Mouse (Mus musculus): Measurements from ENCODE around the gene Ace2. TPM values are rescaled to one million over a fixed set of nuclear protein-coding genes. Genes with fewer than 3 reads are reported as not detected.

The Ace2 gene
- total RNA-seq (2021), result under 1 TPM; 0.38 to 0.79 TPM

DNA sequence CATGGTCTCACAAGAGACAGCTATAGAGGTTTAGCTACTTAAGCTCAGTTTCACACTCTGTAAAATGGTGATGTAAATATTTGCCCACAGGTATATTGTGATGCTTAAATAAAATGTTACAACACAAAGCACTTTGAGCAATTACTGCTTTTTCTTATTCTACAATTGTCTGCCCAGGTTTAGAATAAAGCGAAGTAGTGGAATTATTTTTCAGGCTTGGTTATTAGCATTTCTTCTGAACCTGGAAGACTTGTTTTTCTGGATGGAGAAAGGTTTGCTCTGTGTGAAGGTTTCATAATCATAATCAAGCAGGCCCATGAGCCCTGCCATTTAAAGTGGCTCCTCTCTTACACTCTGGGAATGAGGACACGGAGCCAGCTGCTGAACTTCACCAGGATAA is at the start of gene Ace2:
TSS of gene Ace2 (plus strand) at position 301 of the 400 bp plus-strand sequence.
- DNase-seq, result no peak

GRCm38 (mm10) chrX:164089916-164090315 is 49.2 kb upstream of the Ace2 start:
- no peak for DNase-seq

GRCm38 (mm10) chrX:164092300-164093169 is 46.6 kb upstream of the Ace2 start:
- DNase-seq, result no peak

DNA sequence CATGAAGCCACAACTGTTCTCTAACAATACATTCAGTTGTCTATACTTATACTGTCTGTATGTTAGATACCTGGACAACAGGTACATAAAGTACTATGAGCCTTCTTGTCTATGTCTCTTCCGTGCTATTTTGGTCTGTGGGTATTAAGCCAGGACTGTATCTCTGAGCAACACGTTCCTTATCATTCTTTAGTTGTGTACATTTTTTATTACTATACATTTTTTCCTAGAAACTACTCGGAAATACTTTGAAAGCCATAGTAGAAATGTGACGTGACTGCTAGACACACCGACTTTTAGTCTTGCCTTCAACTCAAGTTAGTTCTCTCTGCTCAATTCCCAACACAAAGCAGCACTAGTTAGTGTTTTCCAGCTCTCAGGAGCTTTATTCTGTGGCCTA is 45.7 kb upstream of the Ace2 start:
- no peak for DNase-seq

DNA sequence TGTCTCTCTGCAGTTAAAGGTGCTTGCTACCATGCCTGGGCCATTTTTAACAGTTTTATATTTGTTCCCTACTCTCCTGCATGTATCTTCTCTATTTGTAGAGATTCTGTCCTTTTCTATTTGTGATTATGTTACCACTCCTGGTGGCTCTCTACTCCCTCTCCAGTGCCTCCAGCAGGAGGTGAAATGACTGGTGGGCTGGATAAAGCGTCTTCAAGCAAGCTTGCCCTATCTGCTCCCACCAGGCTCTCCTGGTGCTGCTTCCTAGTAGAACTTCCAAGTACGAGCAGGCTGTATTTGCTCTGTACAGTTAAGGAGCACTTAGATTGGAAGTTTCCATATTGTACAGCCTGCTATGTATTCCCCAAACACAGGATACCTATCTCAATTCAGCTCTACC is 43.3 kb upstream of the Ace2 start:
- no peak for DNase-seq

DNA sequence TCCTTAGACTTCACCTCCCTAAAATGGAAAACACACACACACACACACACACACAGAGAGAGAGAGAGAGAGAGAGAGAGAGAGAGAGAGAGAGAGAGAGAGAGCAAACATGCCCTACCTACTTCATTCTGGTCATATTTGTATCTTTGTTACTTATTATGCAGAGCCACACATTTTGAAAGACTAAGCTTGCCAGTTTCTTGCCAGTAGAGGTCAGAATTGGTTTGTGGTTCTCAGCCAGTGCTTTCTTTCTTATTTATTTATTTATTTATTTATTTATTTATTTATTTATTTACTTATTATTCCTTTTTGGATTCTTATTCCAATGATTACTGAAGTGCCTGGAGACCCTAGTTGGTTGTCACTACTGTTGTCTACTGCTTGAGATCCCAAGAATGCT is 37.6 kb upstream of the Ace2 start:
- DNase-seq, result no peak

- no peak for DNase-seq
Measured at GRCm38 (mm10) chrX:164102198-164102597, 36.9 kb upstream of the Ace2 start.

GRCm38 (mm10) chrX:164102656-164103055 is 36.5 kb upstream of the Ace2 start:
- DNase-seq, result no peak

GRCm38 (mm10) chrX:164111146-164111545 is 28.0 kb upstream of the Ace2 start:
- no peak for DNase-seq

- DNase-seq, result no peak
Measured at GRCm38 (mm10) chrX:164113744-164114143, 25.4 kb upstream of the Ace2 start.

DNA sequence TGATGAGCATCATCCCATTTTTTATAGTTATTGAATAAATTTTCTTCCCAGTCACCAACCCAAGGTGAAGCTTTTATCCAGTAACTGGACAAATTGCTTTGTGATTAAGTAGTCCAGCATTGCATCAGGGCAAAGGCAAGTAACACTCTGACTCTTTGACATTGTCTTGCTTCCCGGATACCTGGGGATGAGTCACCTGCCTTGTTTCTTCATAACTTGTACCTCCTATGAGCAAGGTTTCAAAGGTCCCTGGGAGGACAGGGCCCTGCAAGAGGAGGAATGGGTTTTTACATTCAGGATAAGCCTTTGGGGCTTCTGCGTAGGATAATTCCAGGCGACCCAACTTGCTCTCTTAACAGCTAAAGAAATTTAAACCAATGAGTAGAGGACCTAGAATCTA is 15.2 kb upstream of the Ace2 start:
- no peak for DNase-seq

DNA sequence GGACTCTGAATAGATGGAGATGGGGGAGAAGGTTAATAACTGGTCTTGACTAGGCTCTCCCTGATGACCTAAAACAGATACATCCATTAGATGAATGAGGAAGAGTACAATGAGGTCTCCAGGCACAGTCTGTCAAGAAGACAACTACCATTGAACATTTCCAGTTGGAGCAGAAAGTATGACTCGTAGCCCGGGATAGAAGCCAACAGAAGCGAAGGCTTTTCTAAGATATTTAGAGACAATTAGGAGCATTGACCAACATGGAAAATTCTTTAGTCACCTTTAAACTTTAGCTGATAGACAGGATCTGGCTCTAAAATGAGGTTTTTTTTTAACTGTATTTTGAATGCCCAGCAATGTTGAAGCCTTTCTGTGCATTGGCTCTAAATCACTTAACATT is 5.6 kb upstream of the Ace2 start:
- DNase-seq, result no peak

DNA sequence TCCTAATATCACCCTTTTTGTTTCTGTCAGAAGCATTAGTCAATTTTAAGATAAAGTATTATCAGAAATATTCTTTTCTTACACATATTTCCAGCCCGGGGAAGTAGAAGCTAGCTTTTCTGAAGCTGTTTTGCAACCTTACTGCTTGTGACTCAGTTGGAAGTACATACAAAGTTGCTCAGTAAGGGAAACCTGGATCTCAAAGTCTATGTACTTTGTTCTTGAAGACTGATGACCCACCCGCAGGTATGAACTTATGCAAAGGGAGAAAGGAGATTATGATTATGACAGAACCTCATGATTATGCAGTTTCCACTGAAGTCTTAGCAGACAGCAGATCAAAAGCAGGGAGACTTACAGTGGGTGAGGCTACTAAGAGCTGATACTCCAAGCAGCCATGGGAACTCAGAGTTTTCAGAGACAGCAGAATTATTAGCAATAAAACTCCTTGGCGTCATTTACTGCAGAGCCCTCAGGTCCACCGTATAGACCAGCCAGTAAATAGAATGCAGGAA is 3.8 kb upstream of the Ace2 start:
- DNase-seq, result no peak

GRCm38 (mm10) chrX:164145463-164146250 is 6.5 kb downstream of the Ace2 start:
- no peak for DNase-seq

- DNase-seq, result peak; percentile 21
Measured at GRCm38 (mm10) chrX:164152703-164153102, 13.6 kb downstream of the Ace2 start.

- DNase-seq, result no peak
Measured at GRCm38 (mm10) chrX:164153606-164154005, 14.5 kb downstream of the Ace2 start.

DNA sequence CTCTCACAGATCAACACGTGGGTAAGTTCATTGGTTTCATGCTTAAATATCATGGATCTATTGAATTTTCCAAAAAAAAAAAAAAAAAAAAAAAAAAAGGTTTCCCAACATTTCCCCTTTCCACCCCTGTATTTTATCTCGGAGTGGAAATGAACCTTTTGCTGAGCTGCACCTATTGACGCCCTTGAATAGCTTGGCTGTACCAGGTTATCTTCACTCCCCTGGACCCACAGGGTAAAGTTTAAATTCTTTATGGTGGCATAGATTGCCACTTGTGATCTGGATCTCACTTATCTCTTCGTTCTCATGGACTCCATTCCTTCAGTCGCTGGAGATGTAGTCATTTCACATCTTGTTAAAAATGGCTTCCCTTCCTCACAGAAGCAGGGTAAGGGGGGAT is 15.5 kb downstream of the Ace2 start:
- DNase-seq, result no peak

DNA sequence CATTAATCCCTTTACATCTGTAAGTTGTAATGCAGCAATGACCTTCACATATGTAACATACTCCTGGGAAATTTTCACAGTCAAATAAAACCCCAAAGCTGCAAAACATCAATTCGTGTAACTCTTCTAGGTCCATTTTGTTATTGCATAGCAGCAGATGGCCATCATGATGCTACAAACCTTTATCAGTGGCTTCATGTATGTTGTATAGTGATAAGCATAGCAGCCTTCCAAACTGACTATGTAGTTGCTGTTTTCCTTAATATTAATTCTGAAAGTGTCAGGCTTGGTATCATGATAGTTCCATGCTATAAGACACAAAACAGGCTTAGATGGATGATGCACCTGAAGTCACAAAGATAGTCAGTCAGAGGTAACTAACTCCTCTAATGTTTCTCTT is 25.5 kb downstream of the Ace2 start:
- DNase-seq, result no peak

GRCm38 (mm10) chrX:164171034-164171433 is 31.9 kb downstream of the Ace2 start:
- no peak for DNase-seq

DNA sequence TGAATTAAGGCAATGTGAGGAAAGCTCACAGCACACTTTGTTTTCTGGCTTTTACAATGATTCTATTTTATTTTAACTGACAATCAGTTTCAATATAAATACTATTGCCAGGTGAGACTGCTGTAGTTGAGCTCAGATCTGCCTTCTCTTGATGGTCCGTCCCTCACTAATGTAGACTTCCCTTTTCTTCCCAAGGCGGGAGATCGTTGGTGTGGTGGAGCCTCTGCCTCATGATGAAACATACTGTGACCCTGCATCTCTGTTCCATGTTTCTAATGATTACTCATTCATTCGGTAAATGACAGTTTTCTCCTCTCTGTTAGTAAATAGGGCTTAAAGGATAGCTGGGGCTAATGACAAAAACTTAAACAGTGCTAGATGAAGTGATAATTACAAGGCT is 34.7 kb downstream of the Ace2 start:
- DNase-seq, result no peak

DNA sequence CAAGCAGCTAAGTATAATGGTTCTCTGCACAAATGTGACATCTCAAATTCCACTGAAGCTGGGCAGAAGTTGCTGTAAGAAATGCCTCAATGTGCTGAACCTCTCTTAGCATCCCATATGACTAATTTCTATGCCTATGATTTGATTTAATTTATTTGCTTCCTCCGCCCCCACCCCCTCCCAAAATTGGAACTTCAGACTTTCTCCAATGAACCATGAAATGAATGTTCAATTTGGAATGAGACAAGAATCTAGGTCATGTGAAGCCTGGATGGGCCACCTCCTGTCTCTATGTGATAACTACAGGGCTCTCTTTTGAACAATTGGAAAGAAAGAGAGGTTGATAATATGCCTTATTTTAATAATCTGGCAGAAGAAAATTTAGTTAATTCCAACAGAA is 36.2 kb downstream of the Ace2 start:
- DNase-seq, result no peak

- no peak for DNase-seq
Measured at GRCm38 (mm10) chrX:164175780-164176179, 36.6 kb downstream of the Ace2 start.

DNA sequence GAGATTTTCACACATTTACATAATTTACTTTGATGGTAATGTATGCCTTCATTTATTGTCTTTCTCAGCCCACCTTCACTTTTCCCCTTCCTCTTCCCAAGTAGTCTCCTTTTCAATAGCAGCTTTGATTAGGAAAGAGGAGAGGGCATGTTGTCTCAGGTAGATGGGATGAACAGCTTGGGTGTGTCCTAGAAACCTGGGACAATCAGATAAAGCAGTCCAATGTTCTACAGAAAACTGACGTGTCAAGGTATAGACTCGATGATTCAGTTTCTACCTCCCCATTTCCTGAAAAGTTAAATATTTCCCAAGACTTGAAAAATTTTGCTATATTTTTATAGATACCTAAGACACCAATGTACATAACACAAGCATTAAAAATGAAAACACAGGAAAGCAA is 39.7 kb downstream of the Ace2 start:
- no peak for DNase-seq

DNA sequence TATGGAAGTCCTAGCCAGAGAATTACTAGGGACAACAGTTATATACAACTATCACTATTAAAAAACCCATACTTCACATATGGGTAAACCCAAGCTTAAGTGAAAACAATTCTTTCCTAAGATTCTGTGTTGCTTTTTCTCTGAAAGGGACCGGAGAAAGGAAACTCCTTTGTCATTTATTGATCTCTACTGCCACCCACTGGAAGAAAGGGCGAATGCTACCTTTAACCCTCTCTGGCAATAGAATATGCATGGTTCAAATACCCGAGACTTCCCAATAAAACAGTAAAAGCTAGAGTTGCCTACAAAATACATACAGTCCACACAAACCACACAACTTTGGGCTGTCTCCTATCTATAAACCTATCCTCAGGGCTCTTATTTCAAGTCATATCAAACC is 40.6 kb downstream of the Ace2 start:
- DNase-seq, result peak; percentile 63
